Mouse (Mus musculus) neural tube, embryonic 15.5 days (tissue): ENCODE results near the gene Borcs5. TPM values are rescaled to one million over a fixed set of nuclear protein-coding genes. Genes with fewer than 3 reads are reported as not detected.

Experiments
- ATAC-seq: fragments of 200-750 bp; cut with Nextera tagmentation; 2 replicates; pipeline ENCODE4 v1.8.0; 2017; ENCODE audit warnings: mild to moderate bottlenecking, moderate TSS enrichment, moderate library complexity; ENCODE audit not compliant: low FRiP score
- H3K27ac ChIP-seq: fragments of 300-500 bp; sonication (generic); replicated peaks from 2 replicates; pipeline ENCODE4 v1.5.1; 2015; ENCODE audit warnings: mild to moderate bottlenecking, inconsistent platforms
- H3K27me3 ChIP-seq: fragments of 300-500 bp; sonication (generic); replicated peaks from 2 replicates; pipeline ENCODE4 v1.6.1; 2015; ENCODE audit warnings: inconsistent platforms
- H3K36me3 ChIP-seq: fragments of 300-500 bp; sonication (generic); 2 replicates; pipeline ENCODE4 v1.6.1; 2015; ENCODE audit warnings: inconsistent platforms
- H3K4me1 ChIP-seq: fragments of 300-500 bp; sonication (generic); 2 replicates; pipeline ENCODE4 v1.6.1; 2015; ENCODE audit warnings: inconsistent platforms
- H3K4me2 ChIP-seq: fragments of 300-500 bp; sonication (generic); 2 replicates; pipeline ENCODE4 v1.6.1; 2015; ENCODE audit warnings: inconsistent platforms, mild to moderate bottlenecking, moderate library complexity
- H3K4me3 ChIP-seq: fragments of 300-500 bp; sonication (generic); replicated peaks from 2 replicates; pipeline ENCODE4 v1.5.1; 2015; ENCODE audit warnings: mild to moderate bottlenecking, inconsistent platforms
- H3K9ac ChIP-seq: fragments of 300-500 bp; sonication (generic); replicated peaks from 2 replicates; pipeline ENCODE4 v1.6.1; 2015; ENCODE audit warnings: mild to moderate bottlenecking, inconsistent platforms
- H3K9me3 ChIP-seq: fragments of 300-500 bp; sonication (generic); replicated peaks from 2 replicates; pipeline ENCODE4 v1.6.1; 2016; ENCODE audit warnings: inconsistent platforms
- WGBS: fragments of 180-500 bp; shearing (Covaris S2); methylation state at CpG from one replicate; pipeline ENCODE4 v1.1.7; 2015; ENCODE audit warnings: mixed read lengths; 5-methylcytosine and 5-hydroxymethylcytosine counted together
- polyA plus RNA-seq: library from polyadenylated mRNA; unstranded; fragments of >200 nt; fragmentation: Nextera tagmentation; extraction: Ambion mirVana; gene quantifications from 2 replicates; pipeline ENCODE4 v1.2.1, GENCODE M21; 2015

Gene Borcs5
- polyA plus RNA-seq, 1 experiment from 2014 or later, result 44.3 TPM

- Histone ChIP-seq H3K4me1 (no peaks in the 10 kb centered on the region), H3K9me3 (no peaks in the 10 kb centered on the region), H3K4me3 (no peak overlapping the region), H3K27me3 (no peaks in the 10 kb centered on the region), H3K27ac (no peak overlapping the region), H3K36me3 (no peaks in the 10 kb centered on the region), H3K9ac (no peak overlapping the region), H3K4me2 (no peak overlapping the region)
- no peak for ATAC-seq
- WGBS, result 98% methylated on average over 4 of the region's 4 CpGs
These were observed 111.8 kb downstream of the Borcs5 start for GRCm38 (mm10) chr6:134751087-134751486.

- H3K9ac ChIP-seq, result no peak overlapping the region
- H3K4me1 ChIP-seq, result no peaks in the 10 kb centered on the region
- H3K4me3 ChIP-seq, result no peak overlapping the region
- 90% methylated on average over 5 of the region's 5 CpGs for WGBS
- no peaks in the 10 kb centered on the region for H3K27me3 ChIP-seq
- ATAC-seq, result no peak
- H3K9me3 ChIP-seq, result no peaks in the 10 kb centered on the region
- H3K36me3 ChIP-seq, result no peaks in the 10 kb centered on the region
- no peak overlapping the region for H3K4me2 ChIP-seq
- H3K27ac ChIP-seq, result no peak overlapping the region
These were observed 112.8 kb downstream of the Borcs5 start for GRCm38 (mm10) chr6:134751883-134752647.

- Histone ChIP-seq H3K27ac (no peak overlapping the region), H3K4me2 (no peak overlapping the region), H3K4me1 (no peaks in the 10 kb centered on the region), H3K9me3 (no peaks in the 10 kb centered on the region), H3K36me3 (no peaks in the 10 kb centered on the region), H3K4me3 (no peak overlapping the region), H3K9ac (no peak overlapping the region), H3K27me3 (no peaks in the 10 kb centered on the region)
- ATAC-seq, result no peak
- 95% methylated on average over 4 of the region's 4 CpGs for WGBS
These were observed 114.1 kb downstream of the Borcs5 start for GRCm38 (mm10) chr6:134753412-134753811.

- 97% methylated on average over 11 of the region's 11 CpGs for WGBS
- Histone ChIP-seq H3K4me3 (no peak overlapping the region), H3K4me2 (no peak overlapping the region), H3K4me1 (no peaks in the 10 kb centered on the region), H3K27ac (no peak overlapping the region), H3K9ac (no peak overlapping the region), H3K36me3 (no peaks in the 10 kb centered on the region), H3K27me3 (no peaks in the 10 kb centered on the region), H3K9me3 (no peaks in the 10 kb centered on the region)
- ATAC-seq, result no peak
These were observed 114.5 kb downstream of the Borcs5 start for GRCm38 (mm10) chr6:134753858-134754257.

GRCm38 (mm10) chr6:134756058-134756457 lies 116.7 kb downstream of the Borcs5 start:
- no peak overlapping the region for H3K4me2 ChIP-seq
- H3K27ac ChIP-seq, result no peak overlapping the region
- 95% methylated on average over 4 of the region's 4 CpGs for WGBS
- ATAC-seq, result no peak
- H3K36me3 ChIP-seq, result no peaks in the 10 kb centered on the region
- H3K27me3 ChIP-seq, result no peaks in the 10 kb centered on the region
- no peaks in the 10 kb centered on the region for H3K9me3 ChIP-seq
- no peak overlapping the region for H3K4me3 ChIP-seq
- no peak overlapping the region for H3K9ac ChIP-seq
- H3K4me1 ChIP-seq, result no peaks in the 10 kb centered on the region

Other genes with a start within 250 kb of the Borcs5 start
- gene Bcl2l14, start 243.2 kb upstream of the Borcs5 start, polyA plus RNA-seq, result 0.18 and 6.7 TPM in 2 replicates
- gene Lrp6, start 72.5 kb upstream of the Borcs5 start, polyA plus RNA-seq, result 14.6 and 17.9 TPM in 2 replicates
- 0.99 and 2.0 TPM in 2 replicates for gene Mansc1, start 7.0 kb upstream of the Borcs5 start, polyA plus RNA-seq
- gene Dusp16, start 153.1 kb downstream of the Borcs5 start, polyA plus RNA-seq, result 5.2 and 6.6 TPM in 2 replicates
- 3.9 and 4.6 TPM in 2 replicates for gene Crebl2, start 190.6 kb downstream of the Borcs5 start, polyA plus RNA-seq